Mouse (Mus musculus) testis, postnatal 14 days (tissue): ENCODE data around the gene Lama1.

ENCODE experiments used
- DNase-seq: peaks from one replicate; pipeline ENCODE4 v3.0.0; 2021; ENCODE audit warnings: low spot score

The Lama1 gene

GRCm38 (mm10) chr17:67696694-67697386, at the start of gene Lama1:
TSS of gene Lama1 (plus strand) at chr17:67697259.
- peak; percentile 79 for DNase-seq

GRCm38 (mm10) chr17:67651506-67651905, 45.6 kb upstream of the Lama1 start:
- DNase-seq = peak; percentile 60

GRCm38 (mm10) chr17:67664299-67664698, 32.8 kb upstream of the Lama1 start:
- no peak for DNase-seq

GRCm38 (mm10) chr17:67666981-67667380, 30.1 kb upstream of the Lama1 start:
- DNase-seq = peak; percentile 10

GRCm38 (mm10) chr17:67667981-67668380, 29.1 kb upstream of the Lama1 start:
- peak; percentile 21 for DNase-seq

- DNase-seq = no peak
Measured at GRCm38 (mm10) chr17:67678576-67678975, 18.5 kb upstream of the Lama1 start.

- no peak for DNase-seq
Measured at GRCm38 (mm10) chr17:67681084-67681483, 16.0 kb upstream of the Lama1 start.

GRCm38 (mm10) chr17:67685022-67685743, 11.9 kb upstream of the Lama1 start:
- DNase-seq = no peak

- DNase-seq = no peak
Measured at GRCm38 (mm10) chr17:67687505-67687904, 9.6 kb upstream of the Lama1 start.

GRCm38 (mm10) chr17:67690689-67691088, 6.4 kb upstream of the Lama1 start:
- DNase-seq = peak; percentile 50

GRCm38 (mm10) chr17:67692651-67693050, 4.4 kb upstream of the Lama1 start:
- DNase-seq = no peak

GRCm38 (mm10) chr17:67693861-67694260, 3.2 kb upstream of the Lama1 start:
- no peak for DNase-seq

GRCm38 (mm10) chr17:67697461-67697891, 417 bp downstream of the Lama1 start:
- DNase-seq = no peak

- peak; percentile 62 for DNase-seq
Measured at GRCm38 (mm10) chr17:67698301-67698700, 1.2 kb downstream of the Lama1 start.

- no peak for DNase-seq
Measured at GRCm38 (mm10) chr17:67701761-67702160, 4.7 kb downstream of the Lama1 start.

- no peak for DNase-seq
Measured at GRCm38 (mm10) chr17:67702941-67703340, 5.9 kb downstream of the Lama1 start.

GRCm38 (mm10) chr17:67705035-67705769, 8.1 kb downstream of the Lama1 start:
- no peak for DNase-seq

- DNase-seq = no peak
Measured at GRCm38 (mm10) chr17:67706372-67706771, 9.3 kb downstream of the Lama1 start.

- peak; percentile 34 for DNase-seq
Measured at GRCm38 (mm10) chr17:67707793-67708364, 10.8 kb downstream of the Lama1 start.

- no peak for DNase-seq
Measured at GRCm38 (mm10) chr17:67710377-67710781, 13.3 kb downstream of the Lama1 start.

- no peak for DNase-seq
Measured at GRCm38 (mm10) chr17:67711361-67711760, 14.3 kb downstream of the Lama1 start.

GRCm38 (mm10) chr17:67712929-67713328, 15.9 kb downstream of the Lama1 start:
- DNase-seq = no peak
